Mouse (Mus musculus): ENCODE measurements at regions not wholly inside any gene's neighbourhood (a gene's known extent, or its start where the extent isn't known, plus 50 kb on each side); places are given as distances from the start of the nearest gene placed in this dataset.
"Not testable (repeated sequence)": the region's sequence is repeated elsewhere in the genome, so short reads cannot be mapped to it uniquely, and the experiment has no call there.

GRCm38 (mm10) chr12:15122586-15123212, 694.0 kb downstream of the Trib2 start:
- no peak for DNase-seq (ENCODE audit: low spot score in 2 of 2)

GRCm38 (mm10) chr12:15115556-15115955, 701.2 kb downstream of the Trib2 start:
- DNase-seq (ENCODE audit: low spot score in 2 of 2): no peak

GRCm38 (mm10) chr12:15114793-15115192, 701.9 kb downstream of the Trib2 start:
- DNase-seq (ENCODE audit: low spot score in 2 of 2): no peak

- no peak for DNase-seq (ENCODE audit: low spot score in 2 of 2)
Observed at GRCm38 (mm10) chr12:15111049-15111448, 705.7 kb downstream of the Trib2 start.

GRCm38 (mm10) chr12:15104876-15105275, 711.8 kb downstream of the Trib2 start:
- DNase-seq (ENCODE audit: low spot score in 2 of 2): no peak

- DNase-seq (ENCODE audit: low spot score in 2 of 2): no peak
Observed at GRCm38 (mm10) chr12:15078615-15079014, 738.1 kb downstream of the Trib2 start.

GRCm38 (mm10) chr12:15064351-15064750, 752.4 kb downstream of the Trib2 start:
- no peak for DNase-seq (ENCODE audit: low spot score in 2 of 2)

GRCm38 (mm10) chr12:15051387-15051786, 765.3 kb downstream of the Trib2 start:
- DNase-seq (ENCODE audit: low spot score in 2 of 2): no peak

GRCm38 (mm10) chr12:15043264-15043663, 773.5 kb downstream of the Trib2 start:
- no peak for DNase-seq (ENCODE audit: low spot score in 2 of 2)

- no peak for DNase-seq (ENCODE audit: low spot score in 2 of 2)
Observed at GRCm38 (mm10) chr12:15011091-15011490, 805.6 kb downstream of the Trib2 start.

GRCm38 (mm10) chr12:15002401-15002800, 814.3 kb downstream of the Trib2 start:
- DNase-seq (ENCODE audit: low spot score in 2 of 2): not testable (repeated sequence)
